Mouse (Mus musculus) embryonic facial prominence, embryonic 14.5 days (tissue): Measurements from ENCODE around the gene Tssk3. TPM values are rescaled to one million over a fixed set of nuclear protein-coding genes. Genes with fewer than 3 reads are reported as not detected.
A peak's percentile ranks its signal among the peaks of the same experiment; 100 is the strongest.

Experiments used
- ATAC-seq: fragments of 200-750 bp; cut with Nextera tagmentation; 2 replicates; pipeline ENCODE4 v1.8.0; 2017; ENCODE audit warnings: low read depth, moderate number of reproducible peaks, moderate TSS enrichment
- DNase-seq: peaks from one replicate; pipeline ENCODE4 v3.0.0-alpha.2; 2015; ENCODE audit warnings: low spot score
- H3K27ac ChIP-seq: fragments of 300-500 bp; sonication (generic); replicated peaks from 2 replicates; pipeline ENCODE4 v1.5.1; 2014; ENCODE audit warnings: low read depth, mild to moderate bottlenecking, low read length, moderate library complexity
- H3K27me3 ChIP-seq: fragments of 300-500 bp; sonication (generic); replicated peaks from 2 replicates; pipeline ENCODE4 v1.6.1; 2014; ENCODE audit warnings: low read length; ENCODE audit not compliant: control insufficient read depth, insufficient read depth
- H3K36me3 ChIP-seq: fragments of 300-500 bp; sonication (generic); 2 replicates; pipeline ENCODE4 v1.6.1; 2014; ENCODE audit warnings: low read length, mixed read lengths; ENCODE audit not compliant: control insufficient read depth, insufficient read depth
- H3K4me1 ChIP-seq: fragments of 300-500 bp; sonication (generic); 2 replicates; pipeline ENCODE4 v1.6.1; 2014; ENCODE audit warnings: antibody characterized with exemption, low read length; ENCODE audit not compliant: control insufficient read depth, insufficient read depth
- H3K4me2 ChIP-seq: fragments of 300-500 bp; sonication (generic); 2 replicates; pipeline ENCODE4 v1.6.1; 2014; ENCODE audit warnings: low read depth, mild to moderate bottlenecking, low read length, moderate library complexity, mixed read lengths
- H3K4me3 ChIP-seq: fragments of 300-500 bp; sonication (generic); 2 replicates; pipeline ENCODE4 v1.5.1; 2014; ENCODE audit warnings: low read depth, mild to moderate bottlenecking, low read length
- H3K9ac ChIP-seq: fragments of 300-500 bp; sonication (generic); 2 replicates; pipeline ENCODE4 v1.6.1; 2014; ENCODE audit warnings: low read depth, mild to moderate bottlenecking, low read length, moderate library complexity, mixed read lengths
- H3K9me3 ChIP-seq: fragments of 300-500 bp; sonication (generic); 2 replicates; pipeline ENCODE4 v1.6.1; 2016; ENCODE audit warnings: low read length; ENCODE audit not compliant: control insufficient read depth
- WGBS: fragments of 180-500 bp; shearing (Covaris S2); extraction: QIAGEN DNeasy Blood & Tissue Kit; methylation state at CpG from one replicate; pipeline ENCODE4 v1.1.7; 2014; 5-methylcytosine and 5-hydroxymethylcytosine counted together
- polyA plus RNA-seq: library from polyadenylated mRNA; unstranded; fragments of >200 nt; fragmentation: Nextera tagmentation; extraction: Ambion mirVana; gene quantifications from 2 replicates; pipeline ENCODE4 v1.2.1, GENCODE M21; 2014

The Tssk3 gene
- polyA plus RNA-seq, 1 experiment from 2014 or later: not detected

GRCm38 (mm10) chr4:129513891-129514290 lies 23.1 kb upstream of the Tssk3 start:
- peak overlapping the region; percentile 100 for H3K9ac ChIP-seq
- ATAC-seq (peak; percentile 19), DNase-seq (peak; percentile 21)
- 2% methylated on average over 8 of the region's 57 CpGs for WGBS
- H3K27me3 ChIP-seq: no peaks in the 10 kb centered on the region
- H3K4me2 ChIP-seq: peak overlapping the region; percentile 67
- no peaks in the 10 kb centered on the region for H3K9me3 ChIP-seq
- peaks cover 40% of the 10 kb centered on the region for H3K36me3 ChIP-seq
- H3K4me1 ChIP-seq: peaks cover 13% of the 10 kb centered on the region
- peak overlapping the region; percentile 96 for H3K27ac ChIP-seq
- H3K4me3 ChIP-seq: peak overlapping the region; percentile 99

GRCm38 (mm10) chr4:129513086-129513767 lies 22.4 kb upstream of the Tssk3 start, which contains the start of gene Marcksl1:
Gene Marcksl1, plus strand, starts transcription at chr4:129513581.
- Histone ChIP-seq H3K4me1 (peaks cover 13% of the 10 kb centered on the region), H3K27me3 (no peaks in the 10 kb centered on the region), H3K27ac (peak within 1 kb of the TSS; percentile 96), H3K4me2 (peak within 1 kb of the TSS; percentile 67), H3K4me3 (peak within 1 kb of the TSS; percentile 99), H3K9ac (peak within 1 kb of the TSS; percentile 100), H3K36me3 (peaks cover 33% of the 10 kb centered on the region), H3K9me3 (no peaks in the 10 kb centered on the region)
- ATAC-seq (peak; percentile 89), DNase-seq (peak; percentile 95)
- WGBS: 9% methylated on average over 21 of the region's 47 CpGs

- Histone ChIP-seq H3K36me3 (peaks cover 17% of the 10 kb centered on the region), H3K4me3 (no peak overlapping the region), H3K9me3 (no peaks in the 10 kb centered on the region), H3K4me2 (no peak overlapping the region), H3K27ac (no peak overlapping the region), H3K4me1 (peaks cover 13% of the 10 kb centered on the region), H3K9ac (no peak overlapping the region), H3K27me3 (no peaks in the 10 kb centered on the region)
- peak; percentile 35 for DNase-seq
- 14% methylated on average over 6 of the region's 6 CpGs for WGBS
- ATAC-seq: no peak
These were observed 20.7 kb upstream of the Tssk3 start for GRCm38 (mm10) chr4:129511413-129512096.

DNA sequence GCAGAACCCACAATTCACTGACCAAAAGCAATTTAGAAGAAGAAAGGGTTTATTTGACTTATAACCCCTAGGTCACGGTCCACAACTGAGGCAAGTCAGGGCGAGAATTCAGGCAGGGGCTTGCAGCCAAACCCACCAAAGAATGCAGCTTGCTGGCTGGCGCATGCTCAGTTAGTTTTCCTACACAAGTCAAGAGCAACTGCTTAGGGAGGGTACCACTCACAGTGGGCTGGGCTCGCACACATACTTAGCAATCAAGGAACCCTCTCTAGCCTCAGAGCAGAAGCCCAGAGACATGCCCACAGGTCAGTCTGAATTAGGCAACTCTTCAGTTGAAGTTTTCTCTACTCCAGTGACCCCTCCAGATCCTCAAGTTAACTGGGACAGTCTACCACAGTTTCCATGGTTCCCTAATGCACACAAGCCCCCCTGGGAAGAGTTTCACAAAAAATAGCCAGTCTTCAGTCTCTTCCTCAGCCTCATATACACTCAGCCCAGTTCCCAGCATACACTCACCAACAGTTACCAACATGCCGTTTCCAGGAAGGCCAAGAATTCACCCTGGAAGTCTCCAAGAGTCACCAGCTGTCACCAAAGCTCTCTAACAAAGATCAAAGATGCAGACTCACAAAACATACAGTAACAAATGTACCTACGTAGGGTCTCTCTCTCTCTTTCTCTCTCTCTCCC lies 20.0 kb upstream of the Tssk3 start:
- Histone ChIP-seq H3K27ac (peak overlapping the region; percentile 52; the same call in 1 of the 2 replicates), H3K4me1 (peaks cover 13% of the 10 kb centered on the region), H3K9me3 (no peaks in the 10 kb centered on the region), H3K4me3 (no peak overlapping the region), H3K36me3 (peaks cover 12% of the 10 kb centered on the region), H3K4me2 (no peak overlapping the region), H3K9ac (no peak overlapping the region), H3K27me3 (no peaks in the 10 kb centered on the region)
- ATAC-seq: no peak
- DNase-seq: peak; percentile 56
- 44% methylated on average over 6 of the region's 6 CpGs for WGBS

DNA sequence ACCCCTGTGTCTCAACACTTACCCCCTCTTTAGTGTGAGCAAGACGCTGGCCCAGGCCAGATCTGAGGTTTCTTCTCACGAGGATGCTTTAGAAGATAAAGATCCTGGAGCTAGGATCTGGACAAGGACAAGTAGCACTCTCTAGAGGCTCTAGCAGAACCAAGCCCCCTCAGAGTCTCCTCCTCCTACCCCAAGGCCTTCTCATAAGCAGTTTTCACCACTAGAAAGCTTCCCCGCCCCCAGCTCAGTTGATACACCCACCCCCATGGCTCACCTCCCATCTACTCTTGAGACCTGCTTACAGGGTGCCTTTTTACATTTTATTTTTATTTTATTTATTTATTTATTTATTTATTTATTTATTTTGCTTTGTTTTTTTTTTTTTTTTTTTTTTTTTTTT lies 18.8 kb upstream of the Tssk3 start:
- Histone ChIP-seq H3K4me1 (peaks cover 13% of the 10 kb centered on the region), H3K36me3 (no peaks in the 10 kb centered on the region), H3K9ac (no peak overlapping the region), H3K27ac (no peak overlapping the region), H3K4me2 (no peak overlapping the region), H3K27me3 (no peaks in the 10 kb centered on the region), H3K4me3 (no peak overlapping the region), H3K9me3 (no peaks in the 10 kb centered on the region)
- ATAC-seq (no peak), DNase-seq (no peak)
- 66% methylated on average over 3 of the region's 3 CpGs for WGBS

DNA sequence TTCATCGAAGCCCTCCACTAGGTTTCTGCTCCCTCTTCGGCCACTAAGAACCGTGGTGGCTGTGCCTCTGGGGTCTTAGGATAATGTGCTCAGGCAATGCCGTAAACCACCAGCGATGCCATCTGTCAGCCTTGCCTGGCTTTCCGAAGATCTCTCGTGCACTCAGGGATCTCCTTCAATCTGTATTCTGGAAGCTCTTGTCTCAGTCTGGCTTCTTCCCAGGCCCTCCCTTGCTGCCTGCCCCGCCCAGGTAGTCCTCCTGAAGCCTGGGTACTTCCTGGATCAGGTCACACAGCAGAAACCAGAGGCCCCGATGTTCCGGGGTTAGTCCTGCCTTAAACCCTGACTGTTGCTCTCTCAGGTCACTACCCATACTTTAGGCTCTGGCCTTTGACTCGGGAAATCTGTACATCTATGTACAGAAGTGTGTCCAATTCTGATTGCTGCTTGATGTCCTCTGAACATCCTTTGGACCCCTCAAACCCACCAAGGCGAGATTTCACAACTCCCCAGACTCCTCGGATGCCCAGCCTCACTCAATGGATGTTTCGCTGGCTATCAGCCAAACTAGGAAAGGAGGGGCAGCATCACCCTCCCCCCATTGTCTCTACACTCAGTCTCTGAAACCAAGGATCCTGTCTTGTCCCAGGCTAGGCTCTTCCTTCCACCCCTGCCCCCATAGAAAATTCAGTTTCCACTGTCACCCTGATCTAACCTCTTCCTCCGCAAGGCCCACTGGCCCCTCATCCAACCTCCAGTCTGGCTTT lies 18.2 kb upstream of the Tssk3 start:
- WGBS: 55% methylated on average over 14 of the region's 15 CpGs
- ATAC-seq: no peak

GRCm38 (mm10) chr4:129508237-129508515 lies 17.4 kb upstream of the Tssk3 start:
- no peak overlapping the region for H3K9ac ChIP-seq
- DNase-seq (no peak), ATAC-seq (no peak)
- WGBS: 64% methylated on average over 3 of the region's 3 CpGs
- peaks cover 13% of the 10 kb centered on the region for H3K4me1 ChIP-seq
- H3K4me3 ChIP-seq: no peak overlapping the region
- H3K4me2 ChIP-seq: no peak overlapping the region
- H3K27ac ChIP-seq: no peak overlapping the region
- no peaks in the 10 kb centered on the region for H3K9me3 ChIP-seq
- H3K27me3 ChIP-seq: no peaks in the 10 kb centered on the region
- H3K36me3 ChIP-seq: no peaks in the 10 kb centered on the region

More for the DNA sequence above, 18.2 kb upstream of the Tssk3 start:
- Histone ChIP-seq H3K9me3 (no peaks in the 10 kb centered on the region), H3K4me3 (no peak overlapping the region), H3K27me3 (no peaks in the 10 kb centered on the region), H3K36me3 (no peaks in the 10 kb centered on the region), H3K4me1 (peaks cover 13% of the 10 kb centered on the region), H3K4me2 (no peak overlapping the region), H3K9ac (no peak overlapping the region), H3K27ac (no peak overlapping the region)
- DNase-seq: no peak

DNA sequence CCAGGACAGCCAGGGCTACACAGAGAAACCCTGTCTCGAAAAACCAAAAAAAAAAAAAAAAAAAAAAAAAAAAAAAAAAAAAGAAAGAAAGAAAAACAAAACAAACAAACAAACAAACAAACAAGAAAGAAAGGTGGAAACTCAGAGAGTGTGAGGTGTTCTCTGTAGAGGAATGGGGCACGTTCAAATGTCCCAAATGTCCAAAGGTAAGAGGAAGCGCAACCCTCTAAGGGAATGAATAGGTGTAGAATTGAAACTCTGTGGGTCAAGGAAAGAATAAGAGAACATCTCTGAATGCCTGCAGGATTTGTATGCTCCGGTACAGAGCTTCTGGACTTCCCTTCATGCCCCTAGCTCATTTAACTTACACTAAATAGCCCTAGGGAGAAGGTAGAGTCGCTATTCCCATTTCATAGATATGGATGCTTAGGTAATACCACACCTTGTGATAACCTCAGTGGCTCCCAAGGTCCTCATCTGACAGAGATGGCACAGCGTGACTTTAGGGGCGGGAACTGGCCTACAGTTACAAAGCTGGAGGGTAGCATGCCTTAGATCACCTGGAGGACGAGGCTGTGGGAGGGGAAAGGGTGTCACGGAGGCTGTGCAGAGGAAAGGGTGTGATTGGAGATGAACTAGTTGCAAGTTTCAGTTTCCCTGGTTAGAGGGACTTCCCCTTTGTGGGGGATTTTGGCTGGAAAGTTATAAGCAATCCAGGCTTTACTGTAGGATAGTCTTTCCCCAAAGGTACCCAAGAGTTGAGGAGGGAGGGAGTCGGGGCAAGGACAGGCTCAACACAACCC lies 16.8 kb upstream of the Tssk3 start:
- Histone ChIP-seq H3K36me3 (no peaks in the 10 kb centered on the region), H3K4me3 (no peak overlapping the region), H3K4me1 (peaks cover 14% of the 10 kb centered on the region; the same call in 1 of the 2 replicates), H3K9ac (no peak overlapping the region), H3K9me3 (no peaks in the 10 kb centered on the region), H3K27me3 (no peaks in the 10 kb centered on the region), H3K4me2 (no peak overlapping the region), H3K27ac (no peak overlapping the region)
- no peak for ATAC-seq
- DNase-seq: no peak
- 54% methylated on average over 9 of the region's 10 CpGs for WGBS
